In the genomic region with DNA sequence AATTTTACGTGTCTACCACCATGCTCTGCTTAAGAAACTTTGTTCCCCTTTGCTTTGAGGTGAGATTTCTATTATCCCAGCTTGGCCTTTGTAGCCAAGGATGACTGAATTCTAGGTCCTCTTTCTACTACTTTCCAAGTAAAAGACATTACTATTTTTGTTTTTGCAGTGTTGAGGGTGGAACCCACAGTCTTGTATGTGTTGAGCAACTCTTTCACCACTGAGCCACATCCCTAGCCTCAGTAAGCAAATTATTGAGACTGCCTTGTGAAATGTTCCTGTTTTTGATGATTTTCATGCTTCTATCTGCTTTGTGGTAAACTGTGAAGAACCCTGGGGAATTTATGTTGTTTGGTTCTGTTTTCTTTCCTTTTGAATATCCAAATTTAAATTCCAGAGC, we compare ENCODE assay signal across 24 mouse cellular contexts. TPM values are rescaled to one million over a fixed set of nuclear protein-coding genes. Genes with fewer than 3 reads are reported as not detected.
DNase-seq lines count a peak whose midpoint lies in the region; ATAC-seq and TF ChIP-seq lines count a peak whose summit lies in the region.
"Had no signal": no experiment of that assay in that cellular context is flagged by ENCODE, and none has a peak within 500 bp of the region (broad histone marks: within the 10 kb centered on the region; RNA-seq: fewer than 3 reads in every experiment).

No protein-coding gene starts in this region.

- no peak for TF ChIP-seq CTCF in lung, postnatal 0 days (IDR thresholded peaks at IDR 0.05)
- TF ChIP-seq CTCF in thymus, adult 2 months (IDR thresholded peaks at IDR 0.05; ENCODE audit: borderline replicate concordance, control insufficient read depth, extremely low read depth, insufficient read depth, low read length, poor library complexity) = no peak

- H3K9me3 ChIP-seq in lung, postnatal 0 days (ENCODE audit: low read length) = no peaks in the 10 kb centered on the region
- H3K9me3 ChIP-seq: forebrain, embryonic 15.5 days had no signal

- H3K9ac ChIP-seq in lung, postnatal 0 days (replicated peaks; ENCODE audit: low read depth) = no peak overlapping the region
- H3K9ac ChIP-seq: forebrain, embryonic 15.5 days; kidney, embryonic 15.5 days; limb, embryonic 13.5 days; midbrain, embryonic 12.5 days had no signal

- no peak for TF ChIP-seq POLR2A in thymus, adult 2 months (IDR thresholded peaks at IDR 0.05; ENCODE audit: control insufficient read depth, extremely low read depth, insufficient read depth, low read length, poor library complexity)

- no peak overlapping the region for H3K4me2 ChIP-seq in lung, postnatal 0 days (replicated peaks; ENCODE audit: low read depth, low read length)
- H3K4me2 ChIP-seq: forebrain, embryonic 15.5 days; heart, embryonic 11.5 days; kidney, embryonic 15.5 days; limb, embryonic 13.5 days; midbrain, embryonic 12.5 days had no signal

- H3K4me3 ChIP-seq in lung, postnatal 0 days (ENCODE audit: low read depth, low read length) = no peak overlapping the region
- H3K4me3 ChIP-seq in thymus, adult 2 months (ENCODE audit: control insufficient read depth, insufficient read depth, low read length) = no peak overlapping the region
- H3K4me3 ChIP-seq: forebrain, embryonic 15.5 days; kidney, embryonic 15.5 days; limb, embryonic 13.5 days; midbrain, embryonic 12.5 days; myocyte had no signal

- DNase-seq in heart, adult 11 months = peak; percentile 95
- DNase-seq in heart, postnatal 25 days (ENCODE audit: low spot score) = no peak
- peak; percentile 42 for DNase-seq in lung, postnatal 0 days (ENCODE audit: low spot score)
- no peak for DNase-seq in lung, postnatal 4 days
- no peak for DNase-seq in thymus, adult 2 months
- DNase-seq in cerebellum, postnatal 36 days = no peak
- DNase-seq: cerebellum, postnatal 10 days; embryo, embryonic 11 days; gastrocnemius, postnatal 25 days; heart, postnatal 14 days; right cerebral cortex, postnatal 25 days had no signal

- TF ChIP-seq EP300 in lung, postnatal 0 days (IDR thresholded peaks at IDR 0.05) = no peak

- no peak for ATAC-seq in lung, postnatal 0 days
- ATAC-seq in hematopoietic stem cell, adult 5-6 weeks (replicated peaks in 1 of 2; ENCODE audit: insufficient read depth in 1 of 2, low FRiP score in 2 of 2, low TSS enrichment in 1 of 2, low read depth in 1 of 2, poor library complexity in 2 of 2, severe bottlenecking in 2 of 2) = peak; percentile 49 to 89
- peak; percentile 94 for ATAC-seq in monocyte, adult 5-6 weeks (replicated peaks; ENCODE audit: insufficient number of reproducible peaks, low FRiP score, low TSS enrichment, poor library complexity, severe bottlenecking)
- ATAC-seq: CD4-positive, CD25-positive, alpha-beta regulatory T cell, adult 4 months; forebrain, embryonic 15.5 days; hindbrain, postnatal 0 days; intestine, postnatal 0 days had no signal

- H3K36me3 ChIP-seq in lung, postnatal 0 days (ENCODE audit: insufficient read depth, low read length) = no peaks in the 10 kb centered on the region
- H3K36me3 ChIP-seq in thymus, adult 2 months (ENCODE audit: control insufficient read depth, insufficient read depth, low read length) = no peaks in the 10 kb centered on the region
- H3K36me3 ChIP-seq: forebrain, embryonic 15.5 days; G1E; kidney, embryonic 15.5 days; limb, embryonic 13.5 days; midbrain, embryonic 12.5 days had no signal

- 86% methylated on average over 1 of the region's 1 CpGs for WGBS in lung, postnatal 0 days
- 90% methylated on average over 1 of the region's 1 CpGs for WGBS in thymus, adult 2 months

- H3K27ac ChIP-seq in lung, postnatal 0 days (ENCODE audit: low read length) = no peak overlapping the region
- no peak overlapping the region for H3K27ac ChIP-seq in thymus, adult 2 months (ENCODE audit: control insufficient read depth, insufficient read depth, low read length)
- H3K27ac ChIP-seq: forebrain, embryonic 15.5 days; hindbrain, postnatal 0 days; kidney, embryonic 15.5 days; limb, embryonic 13.5 days; midbrain, embryonic 12.5 days; stomach, postnatal 0 days had no signal

- no peaks in the 10 kb centered on the region for H3K27me3 ChIP-seq in lung, postnatal 0 days (replicated peaks; ENCODE audit: insufficient read depth, low read length)
- H3K27me3 ChIP-seq in thymus, adult 2 months (ENCODE audit: control insufficient read depth, insufficient read depth, low read length) = no peaks in the 10 kb centered on the region
- H3K27me3 ChIP-seq: forebrain, embryonic 15.5 days; kidney, embryonic 15.5 days; limb, embryonic 13.5 days; midbrain, embryonic 12.5 days had no signal

- H3K4me1 ChIP-seq in lung, postnatal 0 days (ENCODE audit: insufficient read depth, low read depth, low read length) = no peaks in the 10 kb centered on the region
- no peaks in the 10 kb centered on the region for H3K4me1 ChIP-seq in thymus, adult 2 months (replicated peaks; ENCODE audit: control insufficient read depth, insufficient read depth, low read length)
- H3K4me1 ChIP-seq: forebrain, embryonic 15.5 days; kidney, embryonic 15.5 days; limb, embryonic 13.5 days; midbrain, embryonic 12.5 days had no signal

- intact Hi-C loops in heart, postnatal 25 days (cut with DNase I) = no loop called here

RNA-seq across cellular contexts. Expression of gene C3ar1, which starts 6.9 kb away (rescaled TPM):
- total RNA-seq in heart, postnatal 25 days (2021) = 1 to 10 TPM; 2.9 to 3.3 TPM
- 3.4 and 3.6 TPM in 2 replicates for polyA plus RNA-seq in lung, postnatal 0 days (2015; fragmentation: Nextera tagmentation; extraction: Ambion mirVana)
- total RNA-seq in hematopoietic stem cell, adult 5-6 weeks (2017) = 0.19 and 0.55 TPM in 2 replicates
- 1.8 to 13.4 TPM (median 9.7 TPM) in 3 replicates for total RNA-seq in monocyte, adult 5-6 weeks (2017)
- polyA plus RNA-seq in thymus, adult 2 months (2012; rRNA removed) = 2.4 and 4.3 TPM in 2 replicates
- polyA plus RNA-seq: G1E had no signal

RNA-seq across cellular contexts. Expression of gene Necap1, which starts 11.4 kb away (rescaled TPM):
- 10 to 100 TPM; 22.1 to 24.9 TPM for total RNA-seq in heart, postnatal 25 days (2021)
- 30.3 and 31.2 TPM in 2 replicates for polyA plus RNA-seq in lung, postnatal 0 days (2015; fragmentation: Nextera tagmentation; extraction: Ambion mirVana)
- 16.7 and 21.1 TPM in 2 replicates for total RNA-seq in hematopoietic stem cell, adult 5-6 weeks (2017)
- total RNA-seq in monocyte, adult 5-6 weeks (2017) = 52.8 to 81.1 TPM (median 65.0 TPM) in 3 replicates
- 14.3 and 19.5 TPM in 2 replicates for polyA plus RNA-seq in thymus, adult 2 months (2012; rRNA removed)

RNA-seq across cellular contexts. Expression of gene Foxj2, which starts 43.2 kb away (rescaled TPM):
- total RNA-seq in heart, postnatal 25 days (2021) = 10 to 100 TPM; 31.8 to 37.0 TPM
- polyA plus RNA-seq in lung, postnatal 0 days (2015; fragmentation: Nextera tagmentation; extraction: Ambion mirVana) = 5.5 and 6.1 TPM in 2 replicates
- 8.9 and 9.7 TPM in 2 replicates for total RNA-seq in hematopoietic stem cell, adult 5-6 weeks (2017)
- total RNA-seq in monocyte, adult 5-6 weeks (2017) = 17.1 to 28.8 TPM (median 25.1 TPM) in 3 replicates
- 20.2 and 22.5 TPM in 2 replicates for polyA plus RNA-seq in thymus, adult 2 months (2012; rRNA removed)

RNA-seq across cellular contexts. Expression of gene Clec4a1, which starts 58.8 kb away (rescaled TPM):
- 1 to 10 TPM; 3.6 to 4.7 TPM for total RNA-seq in heart, postnatal 25 days (2021)
- 4.6 and 5.1 TPM in 2 replicates for polyA plus RNA-seq in lung, postnatal 0 days (2015; fragmentation: Nextera tagmentation; extraction: Ambion mirVana)
- total RNA-seq in hematopoietic stem cell, adult 5-6 weeks (2017) = 0.50 and 3.9 TPM in 2 replicates
- 202 to 205 TPM (median 202 TPM) in 3 replicates for total RNA-seq in monocyte, adult 5-6 weeks (2017)
- polyA plus RNA-seq in thymus, adult 2 months (2012; rRNA removed) = 2.4 and 3.4 TPM in 2 replicates
- polyA plus RNA-seq: G1E, myocyte had no signal

Comparison
In these comparisons a context has a peak if more than half of its experiments do, and no peak if none do; other contexts are left out.
1. DNase-seq: peak in heart, adult 11 months (single experiment) and lung, postnatal 0 days (single experiment); none in heart, postnatal 25 days (single experiment), lung, postnatal 4 days (0 of 2), thymus, adult 2 months (single experiment) and cerebellum, postnatal 36 days (0 of 2).